Comparison of ENCODE assay signal across 9 mouse cellular contexts in the genomic region with DNA sequence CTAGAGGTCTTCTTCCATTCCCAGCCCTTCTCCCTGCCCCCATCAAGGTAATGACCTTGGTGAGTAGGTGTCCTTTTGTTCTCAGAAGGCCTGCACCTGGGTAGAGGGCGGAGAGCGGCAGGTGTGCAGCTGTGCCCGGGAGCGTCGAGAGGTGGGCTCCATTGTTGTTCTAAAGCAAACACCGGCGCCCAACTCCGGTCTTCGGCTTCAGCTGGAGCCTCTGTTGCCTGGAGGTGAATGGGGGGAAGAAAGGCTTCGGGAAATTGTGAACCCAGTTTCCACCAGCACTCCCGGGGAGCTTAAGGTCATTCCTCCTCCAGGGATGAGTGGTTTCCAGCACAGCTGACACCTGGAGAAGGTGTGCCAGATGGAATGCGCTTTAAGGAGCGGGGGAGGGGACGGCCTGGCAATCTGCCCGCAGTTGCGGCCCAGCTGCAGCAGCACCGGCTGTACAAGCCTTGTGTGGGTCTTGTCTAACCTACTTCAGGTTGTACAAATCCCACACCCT. TPM values are rescaled to one million over a fixed set of nuclear protein-coding genes. Genes with fewer than 3 reads are reported as not detected.
DNase-seq lines count a peak whose midpoint lies in the region; ATAC-seq lines count a peak whose summit lies in the region.
"Had no signal": no experiment of that assay in that cellular context is flagged by ENCODE, and none has a peak within 500 bp of the region (broad histone marks: within the 10 kb centered on the region; RNA-seq: fewer than 3 reads in every experiment).

No protein-coding gene starts in this region.

- peaks cover 24% of the 10 kb centered on the region for H3K4me1 ChIP-seq in forebrain, embryonic 13.5 days
- H3K4me1 ChIP-seq in midbrain, embryonic 11.5 days (ENCODE audit: control insufficient read depth, insufficient read depth, low read length): peaks cover 11% of the 10 kb centered on the region

- H3K4me2 ChIP-seq in forebrain, embryonic 13.5 days: peak overlapping the region; percentile 40
- no peak overlapping the region for H3K4me2 ChIP-seq in midbrain, embryonic 11.5 days

- no peaks in the 10 kb centered on the region for H3K36me3 ChIP-seq in forebrain, embryonic 13.5 days (ENCODE audit: poor library complexity, severe bottlenecking)
- no peaks in the 10 kb centered on the region for H3K36me3 ChIP-seq in midbrain, embryonic 11.5 days (ENCODE audit: control insufficient read depth, insufficient read depth, low read length)

- H3K27ac ChIP-seq in forebrain, embryonic 13.5 days: peak overlapping the region; percentile 92
- peak overlapping the region; percentile 15; the same call in 1 of the 2 replicates for H3K27ac ChIP-seq in midbrain, embryonic 11.5 days (ENCODE audit: low read depth, low read length)

- H3K9me3 ChIP-seq in forebrain, embryonic 13.5 days (replicated peaks): no peaks in the 10 kb centered on the region
- no peaks in the 10 kb centered on the region for H3K9me3 ChIP-seq in midbrain, embryonic 11.5 days (ENCODE audit: control insufficient read depth, low read length)

- WGBS in forebrain, embryonic 13.5 days: 18% methylated on average over 17 of the region's 17 CpGs
- WGBS in midbrain, embryonic 11.5 days: 20% methylated on average over 17 of the region's 17 CpGs

- H3K27me3 ChIP-seq in forebrain, embryonic 13.5 days: no peaks in the 10 kb centered on the region
- no peaks in the 10 kb centered on the region for H3K27me3 ChIP-seq in midbrain, embryonic 11.5 days (ENCODE audit: control insufficient read depth, insufficient read depth, low read length)

- no peak overlapping the region for H3K4me3 ChIP-seq in forebrain, embryonic 13.5 days
- no peak overlapping the region for H3K4me3 ChIP-seq in midbrain, embryonic 11.5 days (ENCODE audit: low read depth, low read length)
- H3K4me3 ChIP-seq: megakaryocyte, embryonic 14.5 days had no signal

- DNase-seq in ovary, postnatal 36 days (ENCODE audit: low spot score): peak; percentile 31
- no peak for DNase-seq in ovary, adult 18-20 months (ENCODE audit: low spot score)
- DNase-seq in kidney, postnatal 25 days: peak; percentile 81 to 89
- DNase-seq in midbrain, embryonic 11.5 days (ENCODE audit: low spot score, missing footprints): no peak
- DNase-seq in thymus, postnatal 36 days: no peak

- H3K9ac ChIP-seq in forebrain, embryonic 13.5 days: 0 out of 2 replicates have a peak overlapping the region, but pooled peaks have one; percentile 51
- no peak overlapping the region for H3K9ac ChIP-seq in midbrain, embryonic 11.5 days (ENCODE audit: low read length)

- ATAC-seq in forebrain, embryonic 13.5 days: no peak
- no peak for ATAC-seq in midbrain, embryonic 11.5 days (ENCODE audit: low FRiP score)
- ATAC-seq in erythroid progenitor cell, adult 5-6 weeks (replicated peaks; ENCODE audit: low FRiP score, poor library complexity, severe bottlenecking): no peak
- no peak for ATAC-seq in cerebellum, adult (ENCODE audit: insufficient number of reproducible peaks, low FRiP score, low TSS enrichment)

RNA-seq across cellular contexts. Expression of a gene that starts 8.4 kb away (rescaled TPM):
- 69.4 and 79.1 TPM in 2 replicates for polyA plus RNA-seq in forebrain, embryonic 13.5 days (2015; fragmentation: Nextera tagmentation; extraction: Ambion mirVana)
- 75.2 and 76.1 TPM in 2 replicates for polyA plus RNA-seq in midbrain, embryonic 11.5 days (2014; fragmentation: Nextera tagmentation; extraction: Ambion mirVana)
- total RNA-seq in erythroid progenitor cell, adult 5-6 weeks (2015; ENCODE audit: low replicate concordance): 9.6 and 28.1 TPM in 2 replicates
- total RNA-seq in erythroid progenitor cell, adult 5-6 weeks (2017; ENCODE audit: low replicate concordance): 6.5 and 14.1 TPM in 2 replicates

RNA-seq across cellular contexts. Expression of a gene that starts 20.0 kb away (rescaled TPM):
- 3.8 and 4.1 TPM in 2 replicates for polyA plus RNA-seq in forebrain, embryonic 13.5 days (2015; fragmentation: Nextera tagmentation; extraction: Ambion mirVana)
- polyA plus RNA-seq in midbrain, embryonic 11.5 days (2014; fragmentation: Nextera tagmentation; extraction: Ambion mirVana): 2.0 and 2.3 TPM in 2 replicates
- total RNA-seq in erythroid progenitor cell, adult 5-6 weeks (2015; ENCODE audit: low replicate concordance): not detected in 2 replicates
- total RNA-seq in erythroid progenitor cell, adult 5-6 weeks (2017; ENCODE audit: low replicate concordance): 1.0 and 1.8 TPM in 2 replicates

RNA-seq across cellular contexts. Expression of a gene that starts 55.1 kb away (rescaled TPM):
- 16.0 and 17.4 TPM in 2 replicates for polyA plus RNA-seq in forebrain, embryonic 13.5 days (2015; fragmentation: Nextera tagmentation; extraction: Ambion mirVana)
- 15.1 and 18.1 TPM in 2 replicates for polyA plus RNA-seq in midbrain, embryonic 11.5 days (2014; fragmentation: Nextera tagmentation; extraction: Ambion mirVana)
- 10.1 and 12.3 TPM in 2 replicates for total RNA-seq in erythroid progenitor cell, adult 5-6 weeks (2015; ENCODE audit: low replicate concordance)
- 8.2 and 28.1 TPM in 2 replicates for total RNA-seq in erythroid progenitor cell, adult 5-6 weeks (2017; ENCODE audit: low replicate concordance)

Comparison
In these comparisons a context has a peak if more than half of its experiments do, and no peak if none do; other contexts are left out.
1. DNase-seq: peak in ovary, postnatal 36 days (single experiment) and kidney, postnatal 25 days (2 of 2); none in ovary, adult 18-20 months (single experiment), midbrain, embryonic 11.5 days (single experiment) and thymus, postnatal 36 days (0 of 2).